16 mouse cellular contexts compared by ENCODE assay signal in the genomic region with DNA sequence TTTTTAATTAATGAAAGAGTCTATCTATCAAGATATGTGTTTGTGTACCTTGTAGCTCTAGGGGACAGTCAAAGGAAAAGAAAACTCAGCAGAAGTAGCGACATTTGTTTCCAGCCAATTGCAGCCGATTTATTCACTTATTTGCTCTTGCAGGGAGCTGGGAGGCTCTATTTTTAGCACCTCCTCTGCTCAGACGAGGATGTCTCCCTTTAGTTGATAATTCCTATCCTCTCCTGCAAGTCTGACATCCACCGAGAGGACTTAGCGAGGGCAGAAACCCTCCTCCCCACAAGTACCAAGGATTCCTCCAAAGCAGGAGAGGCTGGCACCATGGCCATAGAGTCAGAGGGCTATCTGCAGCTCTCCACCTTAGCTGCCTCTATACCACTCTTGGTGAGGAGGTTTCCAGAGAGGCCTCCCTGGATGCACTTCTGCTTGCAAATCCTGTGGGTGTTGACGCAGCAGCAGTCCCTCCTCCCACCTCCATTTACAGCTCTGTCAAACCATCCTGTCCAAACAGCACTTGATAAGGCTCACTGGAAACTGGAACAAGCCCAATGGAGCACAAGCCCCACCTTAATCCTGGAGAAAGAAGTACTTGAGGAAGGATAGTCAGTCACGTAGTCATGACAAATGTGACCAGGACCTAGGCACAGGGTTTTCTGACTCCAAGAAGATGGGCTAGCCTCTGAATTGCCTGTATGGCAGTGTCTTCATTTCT. TPM values are rescaled to one million over a fixed set of nuclear protein-coding genes. Genes with fewer than 3 reads are reported as not detected.
DNase-seq lines count a peak whose midpoint lies in the region; ATAC-seq and TF ChIP-seq lines count a peak whose summit lies in the region.
"Had no signal": no experiment of that assay in that cellular context is flagged by ENCODE, and none has a peak within 500 bp of the region (broad histone marks: within the 10 kb centered on the region; RNA-seq: fewer than 3 reads in every experiment).

No protein-coding gene starts in this region.

- peaks cover 15 to 17% of the 10 kb centered on the region in 2 experiments for H3K4me1 ChIP-seq in heart, embryonic 14.5 days (ENCODE audit: control insufficient read depth in 2 of 2, insufficient read depth in 2 of 2, low read length in 2 of 2)
- peaks cover 43% of the 10 kb centered on the region for H3K4me1 ChIP-seq in olfactory bulb, adult 2 months (ENCODE audit: control insufficient read depth, insufficient read depth, low read length)
- no peaks in the 10 kb centered on the region for H3K4me1 ChIP-seq in hindbrain, embryonic 14.5 days (replicated peaks; ENCODE audit: control insufficient read depth, insufficient read depth, low read length)
- H3K4me1 ChIP-seq: embryonic facial prominence, embryonic 15.5 days had no signal

- peak overlapping the region; percentile 52 for H3K4me2 ChIP-seq in heart, embryonic 14.5 days (ENCODE audit: low read length)
- no peak overlapping the region for H3K4me2 ChIP-seq in hindbrain, embryonic 14.5 days (replicated peaks)
- H3K4me2 ChIP-seq: embryonic facial prominence, embryonic 15.5 days; limb, embryonic 12.5 days; midbrain, embryonic 12.5 days had no signal

- no peak overlapping the region; the same call in 1 of the 2 replicates for H3K4me3 ChIP-seq in layer of hippocampus, adult 2 months
- H3K4me3 ChIP-seq in heart, embryonic 14.5 days (ENCODE audit: control insufficient read depth in 1 of 2, insufficient read depth in 1 of 2, low read depth in 1 of 2, low read length in 2 of 2): no peak overlapping the region
- H3K4me3 ChIP-seq in olfactory bulb, adult 2 months (ENCODE audit: insufficient read depth, low read depth, low read length): peak overlapping the region; percentile 12; the same call in 1 of the 2 replicates
- H3K4me3 ChIP-seq in hindbrain, embryonic 14.5 days (replicated peaks; ENCODE audit: low read length): no peak overlapping the region
- H3K4me3 ChIP-seq: embryonic facial prominence, embryonic 15.5 days; limb, embryonic 12.5 days; midbrain, embryonic 12.5 days had no signal

- no peaks in the 10 kb centered on the region for H3K36me3 ChIP-seq in heart, embryonic 14.5 days (ENCODE audit: control insufficient read depth, insufficient read depth, low read length)
- no peaks in the 10 kb centered on the region for H3K36me3 ChIP-seq in hindbrain, embryonic 14.5 days (replicated peaks; ENCODE audit: control insufficient read depth, insufficient read depth)
- H3K36me3 ChIP-seq: embryonic facial prominence, embryonic 15.5 days; limb, embryonic 12.5 days; midbrain, embryonic 12.5 days had no signal

- DNase-seq in layer of hippocampus, adult 2 months (ENCODE audit: low spot score in 2 of 2): peak in 1 of 2 experiments; percentile 31
- no peak for DNase-seq in layer of hippocampus, postnatal 10 days (ENCODE audit: low spot score in 2 of 2)
- DNase-seq in MEL-GATA-1-ER (ENCODE audit: extremely low read depth, low read depth): peak; percentile 83
- DNase-seq in adrenal gland, postnatal 10 days: no peak
- no peak for DNase-seq in hindbrain, embryonic 14.5 days (ENCODE audit: low spot score)
- DNase-seq: cerebellum, postnatal 36 days; gastrocnemius, postnatal 36 days; kidney, postnatal 10 days; spleen, adult 18-20 months had no signal

- H3K27me3 ChIP-seq in heart, embryonic 14.5 days (ENCODE audit: control insufficient read depth, insufficient read depth, low read length): no peaks in the 10 kb centered on the region
- H3K27me3 ChIP-seq in hindbrain, embryonic 14.5 days (ENCODE audit: control insufficient read depth, insufficient read depth, low read length): no peaks in the 10 kb centered on the region
- H3K27me3 ChIP-seq: embryonic facial prominence, embryonic 15.5 days; midbrain, embryonic 12.5 days had no signal

- H3K9ac ChIP-seq in heart, embryonic 14.5 days (ENCODE audit: low read length): 0 out of 2 replicates have a peak overlapping the region, but pooled peaks have one; percentile 30
- H3K9ac ChIP-seq in hindbrain, embryonic 14.5 days: no peak overlapping the region
- H3K9ac ChIP-seq: embryonic facial prominence, embryonic 15.5 days; limb, embryonic 12.5 days; midbrain, embryonic 12.5 days had no signal

- 0 out of 2 replicates have a peak, but pooled peaks cover 3% of the 10 kb centered on the region for H3K9me3 ChIP-seq in heart, embryonic 14.5 days (ENCODE audit: control insufficient read depth, low read length)
- no peaks in the 10 kb centered on the region for H3K9me3 ChIP-seq in hindbrain, embryonic 14.5 days (ENCODE audit: control insufficient read depth, low read length)
- H3K9me3 ChIP-seq: embryonic facial prominence, embryonic 15.5 days; limb, embryonic 12.5 days; midbrain, embryonic 12.5 days had no signal

- TF ChIP-seq CTCF in layer of hippocampus, adult 2 months (conservative IDR thresholded peaks at IDR 0.05): no peak
- no peak for TF ChIP-seq CTCF in olfactory bulb, adult 2 months (IDR thresholded peaks at IDR 0.05; ENCODE audit: insufficient read depth, low read depth, low read length)

- peak overlapping the region; percentile 69 for H3K27ac ChIP-seq in layer of hippocampus, adult 2 months
- H3K27ac ChIP-seq in heart, embryonic 14.5 days (replicated peaks in 1 of 2; ENCODE audit: control insufficient read depth in 1 of 2, insufficient read depth in 1 of 2, low read depth in 2 of 2, low read length in 2 of 2): peak overlapping the region; percentile 77 to 84
- peak overlapping the region; percentile 99 for H3K27ac ChIP-seq in olfactory bulb, adult 2 months (ENCODE audit: insufficient read depth, low read depth, low read length)
- no peak overlapping the region for H3K27ac ChIP-seq in hindbrain, embryonic 14.5 days
- H3K27ac ChIP-seq: embryonic facial prominence, embryonic 15.5 days; limb, embryonic 12.5 days; midbrain, embryonic 12.5 days had no signal

- no peak for TF ChIP-seq POLR2A in olfactory bulb, adult 2 months (IDR thresholded peaks at IDR 0.05; ENCODE audit: insufficient read depth, low read depth, low read length)

- ATAC-seq in heart, embryonic 14.5 days (ENCODE audit: insufficient number of reproducible peaks, insufficient read depth, low FRiP score, low read depth): peak; percentile 74
- ATAC-seq in hindbrain, embryonic 14.5 days (ENCODE audit: low FRiP score): no peak
- ATAC-seq: CD4-positive, CD25-positive, alpha-beta regulatory T cell, adult 4 months; forebrain, embryonic 14.5 days had no signal

- 4% methylated on average over 7 of the region's 7 CpGs for WGBS in heart, embryonic 14.5 days
- 22% methylated on average over 7 of the region's 7 CpGs for WGBS in olfactory bulb, adult 2 months
- WGBS in hindbrain, embryonic 14.5 days: 73% methylated on average over 7 of the region's 7 CpGs

RNA-seq across cellular contexts. Expression of gene Ropn1l, which starts 30.7 kb away (rescaled TPM):
- total RNA-seq in layer of hippocampus, adult 2 months (2021): 1 to 10 TPM in 1 of 2 experiments, under 1 TPM in 1; 0.88 to 1.2 TPM
- 1 to 10 TPM in 1 of 2 experiments, under 1 TPM in 1; 0.85 to 1.6 TPM for total RNA-seq in layer of hippocampus, postnatal 10 days (2021)
- polyA plus RNA-seq in heart, embryonic 14.5 days (2014; fragmentation: Nextera tagmentation; extraction: Ambion mirVana): 2.1 and 2.6 TPM in 2 replicates
- not detected in 2 replicates for polyA plus RNA-seq in olfactory bulb, adult 2 months (2012; ENCODE audit: insufficient read depth, insufficient read length, low replicate concordance, missing spikeins)
- 1 to 10 TPM; 2.6 to 3.5 TPM for total RNA-seq in adrenal gland, postnatal 10 days (2021)
- polyA plus RNA-seq in hindbrain, embryonic 14.5 days (2014; fragmentation: Nextera tagmentation; extraction: Ambion mirVana): 2.4 and 2.8 TPM in 2 replicates

RNA-seq across cellular contexts. Expression of gene Ankrd33b, which starts 55.3 kb away (rescaled TPM):
- 10 to 100 TPM; 58.7 to 59.4 TPM for total RNA-seq in layer of hippocampus, adult 2 months (2021)
- 10 to 100 TPM; 13.6 to 13.9 TPM for total RNA-seq in layer of hippocampus, postnatal 10 days (2021)
- 2.9 and 3.2 TPM in 2 replicates for polyA plus RNA-seq in heart, embryonic 14.5 days (2014; fragmentation: Nextera tagmentation; extraction: Ambion mirVana)
- not detected in 2 replicates for polyA plus RNA-seq in olfactory bulb, adult 2 months (2012; ENCODE audit: insufficient read depth, insufficient read length, low replicate concordance, missing spikeins)
- 1 to 10 TPM; 1.6 to 2.1 TPM for total RNA-seq in adrenal gland, postnatal 10 days (2021)
- polyA plus RNA-seq in hindbrain, embryonic 14.5 days (2014; fragmentation: Nextera tagmentation; extraction: Ambion mirVana): 0.65 and 1.3 TPM in 2 replicates
- polyA plus RNA-seq: CD4-positive, CD25-positive, alpha-beta regulatory T cell, adult 4 months had no signal

Comparison
In these comparisons a context has a peak if more than half of its experiments do, and no peak if none do; other contexts are left out.
1. RNA of gene Ankrd33b, which starts 55.3 kb away (total RNA-seq): 58.7 to 59.4 TPM in layer of hippocampus, adult 2 months and 13.6 to 13.9 TPM in layer of hippocampus, postnatal 10 days; 1.6 to 2.1 TPM in adrenal gland, postnatal 10 days; every median in the first group is over 4 times any median in the second.